Mouse (Mus musculus) cerebellum, postnatal 4 days (tissue): Measurements from ENCODE around the gene Mboat2.

Source experiments
- DNase-seq, 2 experiments: peaks; one replicate each; pipeline ENCODE4 v3.0.0; 2022; ENCODE audit warnings: low spot score in 2 of 2, mixed read lengths in 1 of 2

Gene Mboat2

GRCm38 (mm10) chr12:25011733-25012367 lies 181.2 kb downstream of the Mboat2 start:
- no peak for DNase-seq

DNA sequence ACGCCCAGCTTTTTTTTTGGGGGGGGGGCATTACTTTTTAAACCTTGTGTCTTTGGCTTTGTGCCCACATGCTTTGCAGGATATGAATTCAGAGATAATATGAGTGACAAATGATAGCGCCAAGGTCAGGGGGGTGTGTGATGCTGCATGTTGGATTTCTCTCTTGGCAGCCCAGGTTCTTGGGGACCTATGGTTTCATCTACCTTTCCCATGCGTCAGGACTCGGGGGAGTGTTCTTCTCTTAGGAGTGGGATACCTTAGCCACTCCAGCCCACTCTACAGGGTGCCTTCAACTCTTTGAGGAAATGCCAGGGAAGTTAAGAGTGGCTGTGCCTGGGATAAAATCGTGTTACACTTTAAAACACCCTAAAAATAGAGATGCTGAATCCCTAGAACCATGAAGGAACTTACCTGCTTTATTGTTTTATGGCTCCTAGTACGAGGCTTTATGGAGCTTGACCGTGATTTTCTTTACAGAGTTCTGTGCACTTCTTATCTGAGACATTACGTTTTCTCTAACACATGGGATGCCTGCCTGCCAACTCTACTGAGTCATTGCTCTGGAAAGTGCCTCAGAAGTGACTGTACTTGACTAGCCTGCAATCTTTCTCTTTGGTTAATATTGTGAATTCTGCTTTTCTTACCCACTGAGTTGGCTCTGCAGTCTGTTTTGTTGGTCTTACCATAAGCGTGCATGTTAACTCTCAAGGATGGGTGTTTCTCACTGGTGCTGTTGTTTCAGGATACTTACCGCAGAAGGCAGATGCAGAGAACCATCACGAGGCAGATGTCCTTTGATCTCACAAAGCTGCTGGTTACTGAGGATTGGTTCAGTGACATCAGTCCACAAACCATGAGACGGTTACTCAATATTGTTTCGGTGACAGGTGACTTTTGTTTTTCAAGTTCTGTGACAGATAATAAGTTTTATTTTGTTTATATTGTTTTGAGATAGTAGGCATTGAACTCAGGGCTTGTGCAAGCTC lies 182.2 kb downstream of the Mboat2 start:
- DNase-seq: no peak
